Mouse (Mus musculus) CD4-positive helper T cell, adult 2 months (primary cell): ENCODE measurements around the gene Rbm10.
A peak's percentile ranks its signal among the peaks of the same experiment; 100 is the strongest.

Experiments
- DNase-seq: peaks from one replicate; pipeline ENCODE4 v3.0.0-alpha.2; 2012; ENCODE audit warnings: low read depth, missing footprints, low spot score

Rbm10 gene

GRCm38 (mm10) chrX:20617176-20617902 is at the start of gene Rbm10, which contains the start of gene Ndufb11:
Rbm10 (plus strand) TSS chrX:20617503.
Ndufb11 (minus strand) TSS chrX:20617619.
- peak; percentile 91 for DNase-seq

DNA sequence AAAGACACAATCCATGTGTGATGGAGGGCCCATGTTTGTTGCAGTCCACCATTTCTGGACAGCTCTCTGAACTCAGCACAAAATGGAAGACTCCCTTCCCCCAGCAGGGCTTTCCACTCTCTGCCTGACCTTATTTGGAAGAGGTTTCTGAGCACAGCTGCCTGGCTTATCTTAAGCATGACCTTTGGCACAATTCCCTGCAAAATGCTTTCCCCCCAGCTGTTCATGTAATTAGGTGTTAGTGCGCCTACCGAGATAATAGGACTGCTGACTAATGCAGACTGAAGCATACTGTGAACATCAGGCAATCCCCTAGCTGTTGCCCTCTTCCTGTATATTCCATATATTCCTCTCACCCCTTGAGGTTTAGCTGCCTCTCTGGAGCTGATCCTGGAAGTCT is 46.3 kb upstream of the Rbm10 start:
- DNase-seq, result no peak

DNA sequence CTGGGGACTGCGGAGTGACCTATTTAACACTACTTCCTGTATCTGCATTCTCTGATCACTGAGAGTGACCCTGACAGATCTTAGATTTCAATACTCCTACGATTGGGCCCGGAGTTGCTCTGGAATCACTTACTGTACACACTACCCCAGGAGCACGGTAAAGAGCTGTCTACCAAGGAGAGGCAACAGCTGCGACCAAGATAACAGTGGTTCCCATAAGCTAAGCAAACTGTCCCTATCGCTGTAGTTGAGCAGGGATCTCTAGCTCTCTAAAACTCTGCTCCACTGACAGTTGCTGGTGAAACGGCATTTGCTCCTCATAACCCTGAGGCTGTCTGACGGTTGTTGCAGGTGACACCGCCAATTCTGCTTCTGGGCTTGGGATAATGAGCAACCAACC is 44.6 kb upstream of the Rbm10 start:
- no peak for DNase-seq

DNA sequence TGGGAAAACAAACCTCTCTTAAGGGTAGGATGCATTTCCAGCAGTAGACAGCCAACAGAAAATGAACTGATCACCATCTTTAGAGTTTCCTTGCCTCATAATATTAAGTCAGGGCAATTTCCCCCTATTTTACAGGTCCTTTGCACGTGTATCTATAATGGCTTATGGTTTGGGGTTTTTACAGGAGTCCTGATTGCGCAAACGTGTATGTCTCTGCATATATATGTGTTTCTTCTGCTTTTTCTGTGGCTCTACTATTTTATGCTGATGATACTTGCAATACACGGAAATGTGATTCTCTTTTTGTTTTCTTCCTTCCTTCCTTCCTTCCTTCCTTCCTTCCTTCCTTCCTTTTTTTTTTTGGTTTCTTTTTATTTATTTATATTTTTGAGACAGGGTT is 43.4 kb upstream of the Rbm10 start:
- DNase-seq, result no peak

- no peak for DNase-seq
Measured at GRCm38 (mm10) chrX:20587968-20588367, 29.3 kb upstream of the Rbm10 start.

- DNase-seq, result no peak
Measured at GRCm38 (mm10) chrX:20608500-20608899, 8.8 kb upstream of the Rbm10 start.

- DNase-seq, result no peak
Measured at GRCm38 (mm10) chrX:20616861-20617175, 485 bp upstream of the Rbm10 start.

DNA sequence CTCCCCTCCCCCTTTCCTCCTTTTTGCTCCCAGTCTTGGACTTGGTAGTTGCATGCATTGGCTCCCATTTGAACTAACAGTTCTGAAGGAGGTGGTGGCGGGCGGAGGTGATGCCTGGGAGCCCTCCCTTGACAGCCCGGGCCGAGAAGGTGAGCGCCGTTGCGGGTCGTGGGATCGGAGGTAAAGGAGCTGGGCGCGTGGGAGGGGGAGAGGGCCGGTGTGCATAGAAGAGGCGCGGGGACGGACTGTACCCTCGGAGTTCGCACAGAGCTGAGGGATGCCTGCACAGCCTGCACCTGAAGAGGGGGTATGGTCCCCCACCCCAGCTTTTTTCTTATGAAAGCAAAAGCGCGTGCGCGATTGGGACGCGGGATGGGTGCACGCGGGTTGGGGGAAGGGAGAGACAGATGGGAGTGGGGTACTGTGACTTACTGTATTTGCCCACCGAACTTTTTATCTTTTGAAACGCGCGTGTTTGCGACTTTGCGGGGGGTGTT is 648 bp downstream of the Rbm10 start:
- DNase-seq, result no peak

- DNase-seq, result no peak
Measured at GRCm38 (mm10) chrX:20638141-20638540, 20.8 kb downstream of the Rbm10 start.

DNA sequence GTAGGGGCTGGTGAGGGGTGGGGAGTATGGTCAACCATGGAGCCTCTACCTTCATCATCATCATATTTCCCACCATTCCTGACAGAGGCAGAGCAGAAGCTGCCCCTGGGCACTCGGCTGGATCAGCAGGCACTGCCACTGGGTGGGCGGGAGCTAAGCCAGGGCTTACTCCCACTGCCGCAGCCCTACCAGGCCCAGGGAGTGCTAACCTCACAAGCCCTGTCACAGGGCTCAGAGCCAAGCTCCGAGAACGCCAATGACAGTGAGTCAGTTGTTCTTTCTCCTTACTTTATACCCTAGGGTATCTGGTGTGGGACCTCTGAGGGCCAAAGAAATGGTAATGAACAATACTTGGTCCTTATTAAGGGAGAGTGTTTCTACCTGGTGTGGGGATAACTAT is 27.5 kb downstream of the Rbm10 start:
- DNase-seq, result no peak

GRCm38 (mm10) chrX:20657593-20657992 is 40.3 kb downstream of the Rbm10 start:
- DNase-seq, result no peak

DNA sequence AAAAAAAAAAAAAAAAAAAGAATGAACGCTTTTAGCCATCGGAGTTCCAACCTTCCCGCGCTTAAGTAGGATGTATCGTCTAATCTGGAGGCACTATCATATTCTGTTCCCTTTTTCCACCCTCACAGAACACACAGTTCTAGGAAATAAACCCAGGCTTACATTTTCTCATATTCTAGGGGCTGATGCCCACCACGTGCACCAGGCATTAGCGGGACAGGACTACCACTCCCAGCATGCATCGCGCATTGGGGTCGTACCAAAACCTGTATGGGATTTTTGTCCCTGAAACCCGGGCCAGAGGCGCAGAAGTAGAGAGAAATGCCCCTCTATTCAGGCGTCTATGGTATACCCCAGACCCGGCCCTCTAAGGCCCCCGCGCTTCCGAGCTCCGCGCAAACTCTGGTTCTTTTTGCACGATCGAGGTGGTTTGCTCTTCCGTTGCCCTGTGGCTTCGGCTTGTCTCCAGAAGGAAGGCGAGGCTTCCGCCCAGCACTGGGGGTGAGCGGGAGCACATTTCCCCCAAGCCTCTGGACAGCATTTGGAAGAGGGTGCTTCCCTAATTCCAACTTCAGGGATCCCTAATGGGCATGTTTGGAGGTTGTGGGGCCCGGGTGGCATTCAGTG is 40.8 kb downstream of the Rbm10 start, which contains the start of gene Uba1:
TSS of gene Uba1 (plus strand) at position 301 of the 627 bp plus-strand sequence.
- peak; percentile 88 for DNase-seq

DNA sequence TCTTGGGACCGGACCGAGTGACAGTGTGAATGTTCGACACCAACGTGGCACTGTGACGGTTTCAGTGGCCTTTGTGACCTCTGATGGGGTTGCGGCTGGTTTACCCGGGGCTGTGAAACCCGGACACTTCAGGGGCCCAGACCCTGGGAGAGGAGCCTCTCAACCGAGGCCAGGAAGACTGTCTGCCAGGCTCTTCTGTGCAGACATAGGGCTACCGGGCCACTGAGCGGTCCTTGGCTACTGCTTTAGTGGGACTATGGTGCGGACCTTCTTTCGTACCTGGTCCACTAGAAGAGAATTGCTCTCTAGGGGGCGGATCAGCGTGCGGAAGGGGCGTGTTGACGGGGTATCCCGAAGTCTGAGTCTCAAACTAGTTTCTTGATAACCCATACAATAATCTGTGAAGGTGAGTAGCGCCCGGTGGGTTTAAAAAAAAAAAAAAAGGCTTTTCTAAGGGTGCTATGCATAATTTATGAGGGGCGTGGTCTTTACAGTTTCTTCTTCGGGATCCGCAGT is 41.6 kb downstream of the Rbm10 start:
- peak; percentile 35 for DNase-seq

GRCm38 (mm10) chrX:20662317-20662715 is 45.0 kb downstream of the Rbm10 start:
- no peak for DNase-seq

- DNase-seq, result peak; percentile 91
Measured at GRCm38 (mm10) chrX:20662716-20663443, 45.6 kb downstream of the Rbm10 start.

DNA sequence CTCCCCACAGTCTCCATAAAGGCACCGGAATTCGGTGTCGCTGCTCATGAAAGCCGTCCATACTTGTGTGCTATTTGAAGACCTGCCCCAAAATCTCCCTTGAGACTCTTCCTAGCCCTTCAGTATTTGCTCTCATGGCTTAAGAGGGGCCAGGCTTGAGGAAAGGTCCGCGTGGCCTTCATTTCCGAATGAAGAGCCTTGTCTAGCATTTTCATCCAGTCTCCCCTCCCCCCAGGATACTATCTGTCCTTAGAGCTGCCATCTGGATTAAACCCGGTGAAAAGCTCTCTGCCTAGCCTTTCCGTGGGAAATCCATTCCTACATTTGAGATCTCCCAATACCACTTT is 46.1 kb downstream of the Rbm10 start:
- DNase-seq, result peak; percentile 19

DNA sequence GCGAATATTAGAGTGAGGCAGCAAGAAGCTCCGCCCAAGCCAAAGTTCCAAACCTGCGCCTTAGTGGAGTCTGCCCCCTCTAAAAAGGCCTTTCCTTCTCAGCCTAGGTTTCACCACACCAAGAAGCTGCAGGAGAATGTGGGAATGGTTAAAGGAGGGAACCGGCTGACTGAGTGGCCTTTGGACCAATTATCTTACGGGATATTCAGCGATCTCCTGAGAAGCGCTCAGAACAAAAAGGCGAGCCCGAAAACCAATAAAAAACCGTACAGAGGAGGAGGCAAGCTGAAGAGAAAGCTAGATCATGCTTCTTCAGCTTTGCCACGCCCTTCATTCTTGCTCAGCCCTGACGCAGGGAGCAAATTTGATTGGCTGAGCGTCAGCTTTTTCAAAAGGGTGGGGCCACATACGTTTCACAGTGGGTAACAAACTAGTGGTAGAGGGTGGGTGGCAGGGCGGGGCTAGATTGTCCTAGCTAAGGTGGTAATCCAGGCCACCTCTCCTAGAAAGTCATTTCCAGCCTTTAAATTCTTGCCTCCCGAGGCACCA is 70.3 kb downstream of the Rbm10 start, which contains the start of gene Cdk16:
TSS of gene Cdk16 (plus strand) at position 436 of the 549 bp plus-strand sequence.
- peak; percentile 94 for DNase-seq

DNA sequence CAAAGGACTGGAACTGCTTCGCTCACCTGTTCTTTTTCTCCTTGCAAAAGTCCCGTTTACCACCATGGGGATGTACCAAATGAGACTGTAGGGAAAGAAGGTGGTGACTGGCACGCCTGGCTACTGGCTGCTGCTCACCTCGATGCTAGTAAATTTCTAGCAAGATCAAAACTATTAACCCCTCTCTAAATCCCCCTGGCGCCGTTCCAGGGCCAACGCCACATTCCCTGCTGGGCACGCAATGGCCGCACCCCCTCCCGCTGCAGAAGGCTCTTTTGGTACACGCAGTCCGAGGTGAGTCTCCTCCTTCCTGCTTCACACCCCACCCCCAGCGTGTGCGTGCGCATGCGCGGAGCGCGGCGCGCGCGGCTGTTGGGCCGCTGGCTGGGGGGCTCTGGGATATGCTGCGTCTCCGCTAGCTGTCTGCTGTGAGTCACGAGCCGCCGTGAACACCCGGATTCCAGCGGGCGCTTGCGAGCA is 70.8 kb downstream of the Rbm10 start:
- peak; percentile 88 for DNase-seq

GRCm38 (mm10) chrX:20688615-20689014 is 71.3 kb downstream of the Rbm10 start:
- peak; percentile 67 for DNase-seq

- DNase-seq, result no peak
Measured at GRCm38 (mm10) chrX:20691566-20691965, 74.3 kb downstream of the Rbm10 start.

GRCm38 (mm10) chrX:20692616-20693015 is 75.3 kb downstream of the Rbm10 start:
- no peak for DNase-seq

- DNase-seq, result no peak
Measured at GRCm38 (mm10) chrX:20695842-20696241, 78.5 kb downstream of the Rbm10 start.
